In the genomic region with DNA sequence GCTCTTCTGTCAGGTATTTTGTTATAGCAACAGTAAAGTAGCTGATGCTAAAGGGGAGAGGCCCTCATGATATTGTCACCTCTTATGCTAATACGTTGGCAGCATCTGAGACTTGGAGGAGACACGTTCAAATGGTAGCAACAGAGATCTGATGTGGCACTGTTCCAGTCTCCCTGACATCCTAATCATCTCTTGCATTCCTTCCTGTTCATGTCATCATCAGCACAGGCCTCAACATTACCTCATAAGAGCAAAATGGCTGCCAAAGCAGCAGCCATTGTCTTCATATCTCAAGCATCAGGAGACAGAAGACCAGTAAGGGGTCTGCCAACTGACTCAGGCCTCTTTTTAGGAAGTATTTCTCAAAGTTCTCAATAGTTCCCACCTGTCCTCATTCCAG, we compare ENCODE assay signal across 8 mouse cellular contexts.
"Had no signal": no experiment of that assay in that cellular context is flagged by ENCODE, and none has a peak within 500 bp of the region (broad histone marks: within the 10 kb centered on the region; RNA-seq: fewer than 3 reads in every experiment).

No protein-coding gene starts in this region.

- DNase-seq: kidney, adult 8-10 months; kidney, postnatal 10 days; kidney, postnatal 36 days; liver, embryonic 13.5 days; midbrain, embryonic 14.5 days; right cerebral cortex, postnatal 25 days; spleen, adult 18-20 months; thymus, postnatal 25 days had no signal
